Mouse (Mus musculus): ENCODE measurements at regions not wholly inside any gene's neighbourhood (a gene's known extent, or its start where the extent isn't known, plus 50 kb on each side); places are given as distances from the start of the nearest gene placed in this dataset.

- DNase-seq = no peak
Observed at GRCm38 (mm10) chr4:50291397-50291945, 445.9 kb upstream of the Grin3a start.

GRCm38 (mm10) chr4:50286602-50287001, 441.1 kb upstream of the Grin3a start:
- DNase-seq = no peak

GRCm38 (mm10) chr4:50259012-50259601, 413.6 kb upstream of the Grin3a start:
- no peak for DNase-seq

- no peak for DNase-seq
Observed at GRCm38 (mm10) chr4:50242042-50242441, 396.5 kb upstream of the Grin3a start.

GRCm38 (mm10) chr4:50240951-50241350, 395.4 kb upstream of the Grin3a start:
- no peak for DNase-seq

- DNase-seq = no peak
Observed at GRCm38 (mm10) chr4:50239386-50239785, 393.8 kb upstream of the Grin3a start.

- no peak for DNase-seq
Observed at GRCm38 (mm10) chr4:50235476-50235875, 389.9 kb upstream of the Grin3a start.

GRCm38 (mm10) chr4:50203348-50203747, 357.8 kb upstream of the Grin3a start:
- DNase-seq = peak in 1 of 2 experiments; percentile 1

- no peak for DNase-seq
Observed at GRCm38 (mm10) chr4:50177196-50177595, 331.7 kb upstream of the Grin3a start.

- DNase-seq = no peak
Observed at GRCm38 (mm10) chr4:50176656-50177055, 331.1 kb upstream of the Grin3a start.

- DNase-seq = no peak
Observed at GRCm38 (mm10) chr4:50160893-50161292, 315.3 kb upstream of the Grin3a start.

- DNase-seq = no peak
Observed at GRCm38 (mm10) chr4:50145926-50146325, 300.4 kb upstream of the Grin3a start.

- DNase-seq = no peak
Observed at GRCm38 (mm10) chr4:50130262-50130661, 284.7 kb upstream of the Grin3a start.

GRCm38 (mm10) chr4:50106557-50106956, 261.0 kb upstream of the Grin3a start:
- no peak for DNase-seq

- DNase-seq = no peak
Observed at GRCm38 (mm10) chr4:50087860-50088259, 242.3 kb upstream of the Grin3a start.

- DNase-seq = peak; percentile 8 to 9
Observed at GRCm38 (mm10) chr4:50086676-50087075, 241.1 kb upstream of the Grin3a start.

- DNase-seq = no peak
Observed at GRCm38 (mm10) chr4:50055519-50055918, 210.0 kb upstream of the Grin3a start.

GRCm38 (mm10) chr4:50041476-50041875, 195.9 kb upstream of the Grin3a start:
- no peak for DNase-seq

- no peak for DNase-seq
Observed at GRCm38 (mm10) chr4:50036079-50036478, 190.5 kb upstream of the Grin3a start.

GRCm38 (mm10) chr4:50025356-50025755, 179.8 kb upstream of the Grin3a start:
- DNase-seq = no peak

Data from cerebellum, postnatal 36 days (tissue).